Mouse (Mus musculus) testis, postnatal 10 days (tissue): ENCODE measurements around the gene Gse1.

Experiments used
- DNase-seq: peaks from one replicate; pipeline ENCODE4 v3.0.0; 2021; ENCODE audit warnings: low spot score

The Gse1 gene

DNA sequence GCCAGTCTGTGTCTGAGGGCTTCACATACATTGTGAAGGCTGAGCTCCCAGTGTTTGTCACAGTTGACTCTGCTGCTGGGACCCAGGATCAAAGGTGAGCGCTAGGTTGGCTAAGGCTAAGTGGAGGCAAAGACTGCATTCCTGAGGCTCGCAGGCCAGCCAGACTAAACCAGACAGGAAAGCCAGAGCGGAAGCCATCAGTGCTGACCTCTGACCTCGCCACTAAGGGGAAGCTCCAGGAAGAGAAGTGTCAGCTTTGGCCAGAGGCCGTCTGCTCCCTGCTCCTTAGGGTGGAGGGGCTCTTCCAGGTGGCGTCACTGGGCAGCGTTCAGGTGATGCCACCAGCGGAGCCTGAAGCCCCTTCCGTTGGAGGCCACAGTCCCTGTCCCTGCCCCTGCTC, 347.5 kb downstream of the Gse1 start:
- no peak for DNase-seq

DNA sequence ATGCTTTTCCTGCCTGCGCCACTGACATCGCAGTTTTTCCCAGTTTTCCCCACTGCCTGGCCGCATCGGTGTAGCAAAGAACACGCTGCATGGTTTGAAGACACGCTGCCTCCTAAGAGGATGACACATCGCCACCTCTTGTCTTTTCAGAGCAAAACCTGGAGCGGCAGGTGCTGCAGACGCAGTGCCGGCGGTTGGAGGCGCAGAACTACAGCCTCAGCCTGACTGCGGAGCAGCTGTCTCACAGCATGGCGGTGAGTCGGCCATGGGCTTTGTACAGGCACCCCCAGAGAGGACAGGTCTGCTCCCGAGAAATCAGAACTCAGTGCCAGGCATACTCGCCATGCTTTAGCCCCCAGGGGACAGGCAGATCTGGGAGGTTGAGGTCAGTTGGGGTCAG, 349.6 kb downstream of the Gse1 start:
- no peak for DNase-seq

DNA sequence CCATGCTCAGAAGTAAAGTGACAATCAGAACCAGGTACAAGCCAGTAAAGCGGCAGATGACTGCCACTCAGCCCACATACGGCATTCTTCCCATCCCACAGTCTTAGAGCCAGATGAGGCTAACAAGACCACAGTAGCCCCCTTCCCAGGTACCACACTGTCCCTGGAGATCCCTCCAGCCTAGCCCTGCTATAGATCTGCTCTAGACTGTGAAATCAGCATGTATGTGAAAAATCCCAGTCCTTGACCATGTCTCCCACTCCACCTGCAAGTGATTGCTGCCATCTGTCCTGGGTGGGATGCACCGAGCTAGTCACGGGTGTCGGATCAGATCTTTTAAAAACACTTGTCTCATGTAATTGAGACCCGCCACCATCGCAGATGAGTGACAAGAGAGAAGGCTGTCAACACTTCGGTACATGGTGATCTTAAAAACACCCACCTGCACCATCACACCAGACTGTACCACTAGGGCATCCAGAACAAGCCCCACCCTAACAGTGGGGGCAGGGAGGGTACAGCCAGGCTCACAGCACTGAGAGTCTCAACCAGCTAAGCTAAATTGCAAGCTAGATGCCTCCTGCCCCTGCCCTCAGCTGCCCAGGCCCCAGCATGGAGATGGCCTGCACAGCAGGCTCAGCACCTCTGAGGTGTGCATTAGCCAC, 352.2 kb downstream of the Gse1 start:
- DNase-seq, result no peak

DNA sequence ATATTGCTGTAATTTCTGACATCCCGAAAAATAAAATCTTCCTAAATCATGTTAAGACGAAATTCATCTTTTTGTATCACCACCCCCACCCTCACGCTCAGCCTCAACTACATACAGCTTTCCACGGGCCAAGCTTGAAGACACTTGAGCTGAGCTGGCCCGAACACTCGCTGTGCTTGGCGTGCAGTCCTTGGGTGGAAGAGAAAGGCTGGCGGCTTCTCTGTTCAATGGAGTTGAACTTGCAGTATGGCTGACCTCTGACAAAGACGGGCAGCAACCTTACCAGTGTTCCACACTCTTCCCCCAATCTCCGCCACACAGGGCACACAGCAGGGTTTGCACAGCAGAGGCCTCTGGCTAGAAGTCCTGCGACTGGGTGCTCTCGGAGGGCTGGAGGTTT, 353.1 kb downstream of the Gse1 start:
- DNase-seq, result no peak

DNA sequence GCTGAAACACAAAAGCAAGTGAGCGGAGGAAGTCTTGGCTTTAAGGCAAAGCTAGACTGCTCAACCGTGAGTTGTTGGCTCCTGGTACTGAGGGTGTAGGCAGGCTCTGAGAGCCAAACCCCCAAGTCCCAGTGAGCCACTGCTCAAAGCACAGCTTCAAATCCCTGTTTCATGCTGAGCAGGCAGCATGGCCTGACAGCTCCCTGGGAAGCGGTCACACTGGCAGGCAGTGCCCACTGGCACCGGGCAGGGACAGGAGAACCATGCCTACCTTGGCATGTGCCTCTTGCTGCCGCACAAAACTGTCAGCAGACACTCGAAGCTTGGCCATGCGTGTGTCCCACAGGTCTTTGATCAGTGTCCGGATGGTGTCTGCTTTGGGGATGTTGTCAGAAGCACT, 353.6 kb downstream of the Gse1 start:
- no peak for DNase-seq

DNA sequence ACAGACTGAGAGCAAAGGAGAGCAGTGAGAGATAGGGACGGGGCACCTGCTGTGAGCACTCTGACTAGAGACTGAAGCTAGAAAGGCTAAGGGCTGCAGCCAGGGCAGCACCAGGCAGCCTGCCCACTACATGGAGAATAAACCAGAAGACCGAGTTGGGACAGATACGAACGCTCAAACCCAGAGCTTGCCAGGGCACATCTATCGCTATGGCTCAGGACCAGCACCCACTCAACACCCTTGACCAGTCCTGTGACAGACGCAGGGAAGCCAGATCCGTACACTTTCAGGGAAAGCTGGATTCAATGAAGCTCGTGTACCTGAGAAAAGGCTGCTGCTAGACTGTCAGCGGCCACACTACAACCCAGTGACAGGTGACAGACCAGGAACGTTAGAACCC, 357.3 kb downstream of the Gse1 start:
- DNase-seq, result no peak

DNA sequence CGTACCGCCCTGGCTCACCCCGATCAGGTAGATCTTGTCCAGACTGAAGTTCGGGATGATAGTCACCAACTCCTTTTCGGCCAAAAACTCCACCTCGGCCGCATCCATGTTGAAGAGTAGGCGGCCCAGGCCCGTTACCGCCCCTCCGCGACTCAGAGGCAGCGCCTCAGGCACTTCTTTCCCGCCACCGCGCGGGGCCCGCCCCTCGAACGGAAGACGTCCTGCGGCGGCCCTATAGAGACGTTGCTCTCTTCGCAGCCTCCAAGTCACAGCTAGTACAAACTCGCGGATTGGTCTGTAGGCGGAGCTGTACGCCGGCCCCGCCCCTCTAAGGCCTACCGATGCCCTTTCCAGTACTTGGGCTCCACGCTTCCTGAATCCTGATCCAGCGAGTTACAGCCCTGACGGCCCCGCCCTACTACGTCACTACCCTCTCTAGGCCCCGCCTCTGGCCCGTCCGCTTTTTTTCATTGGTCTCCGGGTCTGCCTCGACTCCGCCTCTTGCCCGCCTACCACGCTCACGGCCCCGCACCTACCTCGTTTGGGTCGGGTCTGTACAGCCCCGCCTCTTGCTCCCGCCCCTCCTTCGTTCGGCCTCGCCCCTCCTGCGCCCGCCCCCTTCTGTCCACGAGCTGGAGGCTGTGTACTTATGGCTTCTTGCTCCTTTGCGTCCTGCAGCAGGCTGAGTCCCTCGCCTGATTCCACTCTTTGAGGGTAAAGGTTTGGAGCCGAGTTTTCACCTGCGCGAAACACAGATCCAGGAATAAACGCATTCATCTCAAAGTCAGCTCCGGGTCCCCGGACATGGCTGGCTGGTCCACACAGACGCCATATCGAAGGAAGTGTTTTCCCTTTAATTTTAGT, 360.9 kb downstream of the Gse1 start, which contains the start of gene Gins2:
Gene Gins2 (minus strand): TSS at position 397 of the 864 bp plus-strand sequence.
- DNase-seq, result peak; percentile 99

DNA sequence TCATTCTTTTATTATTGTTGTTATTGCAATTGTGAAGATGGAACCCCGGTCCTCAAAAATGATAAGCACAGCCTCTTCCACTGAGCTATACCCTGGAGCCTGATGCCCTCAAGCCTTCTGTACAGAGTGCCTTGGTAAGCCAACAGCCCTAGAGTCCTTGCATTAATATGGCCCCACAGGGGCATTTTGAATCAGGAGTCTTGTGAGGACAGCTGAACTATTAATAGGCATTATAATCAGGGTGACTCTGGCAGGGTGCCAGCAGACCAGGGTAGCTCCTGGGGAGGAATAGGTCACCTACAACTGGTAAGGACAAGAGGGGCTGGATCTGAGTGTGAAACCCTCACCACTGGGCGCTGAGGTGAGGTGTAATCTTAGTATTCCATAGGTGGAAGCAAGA, 361.7 kb downstream of the Gse1 start:
- DNase-seq, result peak; percentile 83

DNA sequence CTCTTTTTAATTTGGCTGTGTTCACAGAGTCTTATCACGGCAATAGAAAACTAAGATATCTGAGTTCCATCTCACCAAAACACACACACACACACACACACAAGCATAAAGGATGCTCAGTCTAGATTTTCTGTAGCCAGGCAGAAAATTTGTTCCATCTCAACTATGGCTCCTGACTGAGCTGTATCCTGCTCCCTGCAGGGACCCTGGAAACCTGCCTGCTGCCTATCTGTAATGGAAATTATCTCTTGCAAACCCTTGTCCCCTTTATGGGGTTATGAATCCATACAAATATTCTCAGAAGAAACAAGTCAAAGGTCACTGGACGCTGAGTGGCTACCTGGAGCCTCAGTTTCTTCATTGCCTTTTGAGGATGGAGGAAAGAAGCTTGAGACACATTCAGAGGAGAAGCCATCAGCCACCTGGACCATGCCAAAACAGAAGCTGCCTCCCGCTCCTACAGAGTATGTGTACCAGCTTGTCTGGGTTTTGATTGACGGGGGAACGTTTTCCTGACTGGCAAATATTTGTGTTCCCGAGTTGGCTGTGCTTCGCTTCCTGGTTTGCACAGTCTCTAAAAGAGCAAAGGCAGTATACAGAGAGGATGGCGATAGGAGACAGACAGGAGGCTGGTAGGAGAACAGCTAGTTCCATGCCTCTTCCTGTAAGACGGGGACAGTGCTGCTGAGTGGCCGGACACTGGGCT, 363.5 kb downstream of the Gse1 start:
- no peak for DNase-seq

DNA sequence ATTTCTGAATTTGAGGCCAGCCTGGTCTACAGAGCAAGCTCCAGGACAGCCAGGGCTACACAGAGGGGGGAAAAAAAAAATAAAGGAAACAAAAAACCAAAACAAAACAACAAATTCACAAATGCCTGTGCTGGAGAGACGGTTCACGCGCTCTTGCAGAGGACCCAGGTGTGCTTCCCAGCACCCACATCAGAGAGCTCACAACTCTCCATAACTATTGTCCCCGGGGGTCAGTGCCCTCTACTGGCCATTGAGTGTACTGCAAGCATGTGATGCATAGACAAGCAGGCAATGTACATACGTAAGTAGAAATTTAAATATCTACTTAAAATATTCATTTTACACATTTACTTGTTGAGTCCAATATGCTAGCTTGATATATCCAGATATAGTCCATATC, 366.3 kb downstream of the Gse1 start:
- DNase-seq, result no peak

DNA sequence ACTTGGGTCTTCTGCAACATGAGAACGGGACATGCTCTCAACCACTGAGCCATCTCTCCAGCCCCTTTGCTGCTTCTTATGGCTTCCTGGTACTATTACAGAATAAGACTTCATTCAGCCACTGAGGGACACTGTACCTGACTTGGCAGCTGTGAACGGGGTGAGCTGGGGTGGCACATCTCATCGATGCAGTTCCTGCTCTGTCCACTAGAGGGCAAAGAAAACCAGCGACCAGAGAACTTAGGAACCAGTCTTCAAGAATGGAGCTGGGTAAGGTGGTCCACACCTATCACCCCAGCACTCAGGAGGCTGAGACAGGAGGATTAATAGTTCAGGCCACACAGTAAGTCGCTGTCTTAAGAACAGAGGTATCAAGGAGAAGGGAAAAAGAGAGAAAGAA, 367.7 kb downstream of the Gse1 start:
- DNase-seq, result peak; percentile 76

DNA sequence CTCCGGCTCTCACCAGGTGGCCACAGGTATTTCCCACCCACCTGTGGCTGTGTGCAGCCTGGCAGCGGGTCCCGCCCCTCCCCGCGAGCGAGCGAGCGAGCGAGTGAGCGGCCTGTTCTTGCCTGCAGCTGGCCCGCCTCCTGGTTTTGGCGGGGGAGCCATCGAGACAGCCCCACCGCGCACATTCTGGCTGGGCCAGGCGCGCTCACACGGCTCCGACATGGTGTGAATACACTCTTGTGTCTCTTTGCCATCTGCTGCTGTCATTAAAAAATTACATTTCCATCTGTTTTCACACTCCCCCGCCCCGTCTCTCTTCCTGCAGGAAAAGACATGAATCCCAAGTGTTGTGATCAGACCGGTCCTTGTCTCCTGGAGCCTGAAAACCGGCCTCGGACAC, 370.3 kb downstream of the Gse1 start:
- DNase-seq, result peak; percentile 69

DNA sequence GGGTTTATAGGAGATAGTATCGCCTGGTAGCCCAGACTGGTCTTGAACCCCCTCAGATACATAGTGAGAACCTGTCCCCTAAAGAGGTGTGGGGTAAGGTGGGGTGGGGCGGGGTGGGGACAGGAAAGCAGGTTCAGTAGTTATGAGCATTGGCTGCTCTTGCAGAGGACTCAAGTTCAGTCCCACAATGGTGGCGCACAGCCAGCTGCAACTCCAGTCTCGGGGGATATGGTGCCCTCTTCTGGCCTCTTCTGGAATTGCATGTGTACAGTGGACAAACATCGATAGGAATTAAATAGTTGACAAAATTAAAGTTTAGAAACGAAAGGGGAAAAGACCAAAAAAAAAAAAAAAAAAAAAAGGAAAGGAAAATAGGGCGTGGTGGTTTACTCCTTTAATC, 371.2 kb downstream of the Gse1 start:
- DNase-seq, result peak; percentile 94

DNA sequence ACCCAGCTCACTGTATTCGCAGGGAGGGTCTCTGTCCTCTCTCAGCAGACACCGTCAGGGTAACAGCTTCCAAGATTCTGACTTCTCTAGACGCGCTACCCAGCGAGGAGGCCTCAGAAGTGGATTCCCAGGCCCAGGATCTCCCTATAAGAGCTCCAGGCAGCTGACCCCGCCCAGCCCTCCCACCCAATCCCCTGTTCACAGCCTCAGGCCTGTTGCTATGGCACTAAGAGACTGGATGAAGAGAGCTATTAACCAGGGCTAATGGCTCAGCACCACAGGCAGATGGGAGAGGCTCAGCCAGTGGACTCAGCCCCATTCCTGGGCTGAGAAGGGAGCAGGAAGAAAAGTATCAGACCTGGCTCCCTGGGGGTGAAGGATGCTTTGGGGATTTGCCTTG, 374.4 kb downstream of the Gse1 start:
- no peak for DNase-seq

DNA sequence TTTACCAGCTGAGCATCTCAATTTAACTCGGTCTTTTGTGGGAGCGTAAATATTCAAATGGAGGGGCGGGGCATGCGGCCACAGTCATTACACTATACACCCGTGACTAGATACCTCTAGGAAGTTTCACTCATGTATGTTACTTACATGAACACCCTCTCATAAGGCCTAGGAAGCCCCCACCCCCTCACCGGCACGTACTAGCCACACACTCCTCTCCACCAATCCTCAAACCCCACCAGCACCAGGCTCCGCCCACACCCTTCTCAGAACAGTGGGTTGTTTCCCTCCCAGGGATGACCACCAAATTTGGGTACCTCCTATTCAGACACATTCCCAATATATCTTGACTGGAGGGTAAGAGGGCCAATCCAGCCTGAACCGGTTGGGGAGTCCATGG, 379.2 kb downstream of the Gse1 start:
- peak; percentile 62 for DNase-seq

DNA sequence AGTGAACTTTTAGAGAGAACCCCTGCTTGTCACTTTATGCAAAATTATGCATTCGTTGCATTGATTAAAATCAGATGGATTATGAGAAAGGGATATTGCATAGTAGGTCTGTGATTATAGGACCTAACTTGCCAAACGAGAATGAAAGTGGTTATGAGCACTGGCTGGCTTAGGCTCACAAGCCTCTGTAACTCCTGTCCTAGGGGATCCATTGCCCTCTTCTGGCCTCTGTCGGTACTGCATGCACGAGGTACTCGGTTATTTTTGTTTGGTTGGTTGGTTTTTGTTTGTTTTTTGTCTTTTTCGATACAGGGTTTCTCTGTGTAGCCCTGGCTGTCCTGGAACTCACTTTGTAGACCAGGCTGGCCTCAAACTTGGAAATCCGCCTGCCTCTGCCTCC, 379.6 kb downstream of the Gse1 start:
- peak; percentile 92 for DNase-seq

DNA sequence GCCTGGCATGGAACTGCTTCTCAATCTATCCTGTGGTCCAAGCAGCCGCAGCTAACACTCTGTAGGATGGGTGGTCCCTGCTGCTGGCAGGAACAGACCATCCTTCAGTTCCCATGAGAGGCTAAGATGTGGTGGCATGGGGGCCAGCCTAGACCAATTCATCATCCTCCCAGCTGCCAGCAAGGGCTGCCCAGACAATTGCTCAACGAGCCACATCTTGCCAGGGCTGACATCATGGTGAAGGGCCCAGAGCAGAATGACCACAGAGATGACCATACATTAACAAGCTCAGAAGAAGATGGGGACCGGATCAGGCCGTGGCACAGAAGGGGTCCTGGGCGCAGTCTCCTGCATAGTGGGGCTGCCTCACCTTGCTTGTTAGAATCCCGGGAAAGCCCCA, 382.6 kb downstream of the Gse1 start:
- DNase-seq, result no peak

DNA sequence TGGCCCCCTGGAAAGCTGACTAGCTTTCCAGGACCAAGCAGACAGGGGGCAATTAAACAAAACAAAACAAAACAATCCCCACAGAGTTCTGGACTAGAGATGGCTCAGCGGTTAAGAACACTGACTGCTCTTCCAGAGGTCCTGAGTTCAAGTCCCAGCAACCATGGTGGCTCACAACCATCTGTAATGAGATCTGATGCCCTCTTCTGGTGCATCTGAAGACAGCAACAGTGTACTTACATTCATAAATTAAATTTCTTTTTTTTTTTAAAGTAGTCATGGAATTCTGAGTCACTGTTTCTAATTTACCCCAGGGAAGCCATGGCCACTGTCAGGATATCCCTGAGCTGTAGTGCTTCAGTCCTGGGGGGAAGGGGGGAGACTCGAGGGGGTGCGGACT, 386.2 kb downstream of the Gse1 start:
- DNase-seq, result no peak

DNA sequence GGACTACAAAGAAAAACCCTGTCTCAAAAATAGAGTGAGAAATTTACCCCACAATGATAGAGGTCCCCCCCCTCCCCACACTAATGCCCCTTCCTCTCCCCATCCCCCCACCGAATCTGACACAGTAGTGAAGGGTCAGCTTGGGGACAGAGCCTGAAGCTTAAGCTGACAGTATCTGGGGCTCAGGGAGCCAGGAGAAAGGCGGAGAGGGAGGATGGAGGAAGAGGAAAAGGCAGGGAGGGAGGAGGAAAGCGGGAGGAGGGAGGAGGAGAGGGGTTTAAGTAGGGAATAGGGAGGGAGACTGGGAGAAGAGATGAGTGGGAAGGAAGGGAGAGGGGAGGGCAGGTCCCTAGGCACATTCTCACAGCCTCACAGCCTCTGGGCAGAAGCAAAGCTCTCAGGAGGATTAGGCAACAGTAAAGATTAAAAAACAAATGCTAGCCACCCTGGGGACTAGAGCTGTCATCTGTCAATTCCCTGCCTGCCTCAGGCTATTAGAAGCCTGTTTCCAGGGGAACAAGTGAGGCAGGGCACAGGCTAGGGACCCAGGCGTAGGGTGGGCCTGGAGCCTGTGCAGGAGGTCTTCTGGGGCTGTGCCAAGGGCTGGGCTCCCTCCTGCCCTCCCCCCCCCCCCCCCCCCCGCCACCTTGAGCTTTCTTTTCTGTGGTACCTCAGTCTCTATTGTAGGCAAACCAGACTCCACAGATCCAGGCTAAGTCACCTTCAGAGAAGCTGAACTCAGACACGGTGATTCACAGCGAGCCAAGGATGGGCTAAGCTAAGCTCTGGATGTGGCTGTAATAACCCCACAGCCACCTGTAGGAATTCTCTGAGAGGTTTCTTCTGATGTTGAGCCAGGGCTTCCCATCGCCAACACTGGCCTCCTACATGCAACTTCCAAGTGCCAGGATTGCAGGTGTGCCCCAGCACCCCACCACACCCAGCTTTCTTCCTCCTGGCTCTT, 388.7 kb downstream of the Gse1 start:
- DNase-seq, result no peak

DNA sequence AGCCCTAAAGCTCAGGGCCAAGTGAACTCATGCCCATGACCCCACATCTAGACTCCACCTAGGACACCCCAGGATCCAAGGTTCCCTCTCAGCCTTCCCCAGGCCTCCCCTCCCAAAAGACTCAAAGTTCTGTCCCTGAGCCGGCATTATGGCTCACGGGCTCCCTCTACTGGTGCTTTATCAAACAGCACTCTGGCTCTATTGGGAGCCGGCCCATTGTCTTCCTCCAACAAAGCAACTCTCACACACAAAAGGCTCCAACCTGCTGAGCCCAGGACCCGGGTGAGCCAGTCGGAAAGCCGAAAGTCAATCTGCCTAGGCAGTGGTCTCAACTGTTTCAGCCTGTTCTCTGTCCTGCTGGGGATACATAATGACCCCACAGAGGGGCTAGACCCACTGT, 389.9 kb downstream of the Gse1 start:
- peak; percentile 81 for DNase-seq

DNA sequence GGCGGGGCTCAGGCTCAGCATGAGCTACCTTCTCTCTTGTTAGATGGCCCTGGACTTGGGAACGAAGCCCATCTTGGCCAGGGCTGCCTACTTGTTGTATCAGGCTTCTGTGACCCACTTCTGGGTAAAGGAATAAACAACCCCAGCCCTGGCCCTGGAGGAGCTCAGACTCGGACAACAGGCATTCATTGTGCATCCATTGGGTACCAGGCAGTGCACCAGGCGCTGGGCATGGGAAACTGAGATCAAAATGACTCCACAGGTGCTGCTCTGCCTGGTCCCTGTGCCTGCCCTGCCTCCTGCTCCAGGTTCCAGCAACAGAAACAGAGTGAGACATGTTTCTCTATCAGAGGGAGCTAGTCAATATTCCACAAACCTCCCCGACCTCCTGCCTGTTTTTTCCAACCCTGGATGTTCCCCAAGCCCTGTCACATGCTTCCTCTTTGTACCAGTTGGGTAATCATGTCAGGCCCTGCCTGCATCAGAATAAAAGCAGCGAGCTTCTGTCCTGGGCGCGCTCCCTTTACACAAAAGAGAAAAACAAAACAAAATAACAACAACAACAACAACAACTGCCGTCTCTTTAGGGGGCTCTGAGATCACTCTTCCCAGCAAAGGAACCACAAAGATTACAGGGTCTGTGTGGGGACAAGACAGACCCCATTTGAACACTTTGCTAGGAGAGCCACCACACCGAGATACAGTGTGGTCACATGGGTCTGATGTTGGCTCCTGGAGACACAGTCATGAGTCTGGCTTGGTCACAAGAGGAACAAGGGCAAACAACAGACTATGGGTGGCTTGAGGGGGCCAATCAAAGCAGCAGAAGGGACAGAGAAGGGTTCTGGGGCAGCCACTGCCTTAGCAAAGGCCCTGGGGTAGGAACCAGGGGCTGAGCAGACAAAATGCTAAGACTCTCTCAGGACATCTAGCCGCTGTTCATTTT, 391.3 kb downstream of the Gse1 start:
- DNase-seq, result no peak
